Mouse (Mus musculus): ENCODE measurements around the gene Tdpoz1. TPM values are rescaled to one million over a fixed set of nuclear protein-coding genes. Genes with fewer than 3 reads are reported as not detected.

The Tdpoz1 gene
- not detected for polyA plus RNA-seq (2015; fragmentation: Illumina TruSeq; extraction: RNeasy Lipid Tissue Mini Kit (QIAGEN cat#74804); ENCODE audit: low read depth, low replicate concordance)

GRCm38 (mm10) chr3:93676210-93676609 lies at the start of gene Tdpoz1:
Gene Tdpoz1, minus strand, starts transcription at chr3:93676310.

DNA sequence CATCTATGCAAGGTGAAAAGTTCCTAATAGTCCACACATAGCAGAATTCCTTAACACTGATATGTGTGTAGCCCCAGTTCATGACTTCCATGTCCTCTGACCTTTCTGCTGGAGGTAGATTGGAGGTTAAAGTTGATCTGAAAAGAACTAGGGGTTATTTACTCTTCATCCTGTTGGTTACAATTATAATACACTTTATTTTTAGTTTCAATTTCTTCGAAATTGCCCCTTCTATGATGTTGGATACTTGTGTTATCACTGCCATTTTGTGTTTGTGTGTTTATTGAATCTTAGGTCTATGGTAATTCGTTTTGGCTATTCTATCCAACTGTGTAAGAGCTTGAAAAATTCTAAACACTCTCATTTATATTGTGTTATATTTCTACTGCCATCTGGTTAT lies 16.9 kb upstream of the Tdpoz1 start, which contains the start of gene Gm37596:
Gene Gm37596 (minus strand): TSS at position 101 of the 400 bp plus-strand sequence.

DNA sequence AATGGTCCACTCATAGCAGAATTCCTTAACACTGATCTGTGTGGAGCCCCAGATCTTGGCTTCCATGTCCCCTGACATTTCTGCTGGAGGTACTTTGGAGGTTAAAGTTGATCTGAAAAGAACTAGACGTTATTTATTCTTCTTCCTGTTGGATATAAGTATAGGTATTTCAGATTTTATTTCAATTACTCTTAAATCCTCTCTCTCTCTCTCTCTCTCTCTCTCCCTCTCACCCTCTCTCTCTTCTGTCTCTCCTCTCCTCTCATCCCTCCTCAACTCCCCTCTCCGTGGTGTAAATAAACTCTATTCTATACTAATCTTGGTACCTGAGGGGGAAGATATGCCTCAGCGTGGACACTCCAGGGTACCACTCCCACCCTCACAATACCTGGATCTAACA lies 23.5 kb downstream of the Tdpoz1 start, which contains the start of gene Tdpoz2:
Gene Tdpoz2 (minus strand): TSS at position 101 of the 400 bp plus-strand sequence.

Other genes with a start within 250 kb of the Tdpoz1 start
- 2.4 TPM for gene Tchh, start 234.0 kb downstream of the Tdpoz1 start, polyA plus RNA-seq (2015; fragmentation: Illumina TruSeq; extraction: RNeasy Lipid Tissue Mini Kit (QIAGEN cat#74804); ENCODE audit: low read depth, low replicate concordance)
- gene Tchhl1, start 207.6 kb downstream of the Tdpoz1 start, polyA plus RNA-seq (2015; fragmentation: Illumina TruSeq; extraction: RNeasy Lipid Tissue Mini Kit (QIAGEN cat#74804); ENCODE audit: low read depth, low replicate concordance): not detected
- 28.0 TPM for gene S100a11, start 155.8 kb downstream of the Tdpoz1 start, polyA plus RNA-seq (2015; fragmentation: Illumina TruSeq; extraction: RNeasy Lipid Tissue Mini Kit (QIAGEN cat#74804); ENCODE audit: low read depth, low replicate concordance)
- 99.2 TPM for gene S100a10, start 121.2 kb downstream of the Tdpoz1 start, polyA plus RNA-seq (2015; fragmentation: Illumina TruSeq; extraction: RNeasy Lipid Tissue Mini Kit (QIAGEN cat#74804); ENCODE audit: low read depth, low replicate concordance)
- not detected for gene Tdpoz2, start 23.6 kb downstream of the Tdpoz1 start, polyA plus RNA-seq (2015; fragmentation: Illumina TruSeq; extraction: RNeasy Lipid Tissue Mini Kit (QIAGEN cat#74804); ENCODE audit: low read depth, low replicate concordance)
- gene Gm37596, start 16.8 kb upstream of the Tdpoz1 start, polyA plus RNA-seq (2015; fragmentation: Illumina TruSeq; extraction: RNeasy Lipid Tissue Mini Kit (QIAGEN cat#74804); ENCODE audit: low read depth, low replicate concordance): not detected
- gene Gm5773, start 96.7 kb upstream of the Tdpoz1 start, polyA plus RNA-seq (2015; fragmentation: Illumina TruSeq; extraction: RNeasy Lipid Tissue Mini Kit (QIAGEN cat#74804); ENCODE audit: low read depth, low replicate concordance): not detected
- not detected for gene Tdpoz4, start 120.1 kb upstream of the Tdpoz1 start, polyA plus RNA-seq (2015; fragmentation: Illumina TruSeq; extraction: RNeasy Lipid Tissue Mini Kit (QIAGEN cat#74804); ENCODE audit: low read depth, low replicate concordance)
- not detected for gene Tdpoz3, start 149.7 kb upstream of the Tdpoz1 start, polyA plus RNA-seq (2015; fragmentation: Illumina TruSeq; extraction: RNeasy Lipid Tissue Mini Kit (QIAGEN cat#74804); ENCODE audit: low read depth, low replicate concordance)